Mouse (Mus musculus) limb, embryonic 14.5 days (tissue): ENCODE data around the gene Ogfod1. TPM values are rescaled to one million over a fixed set of nuclear protein-coding genes. Genes with fewer than 3 reads are reported as not detected.
A peak's percentile ranks its signal among the peaks of the same experiment; 100 is the strongest.

ENCODE experiments used
- ATAC-seq: fragments of 200-750 bp; cut with Nextera tagmentation; 2 replicates; pipeline ENCODE4 v1.8.0; 2017; ENCODE audit warnings: low read depth, moderate number of reproducible peaks, moderate TSS enrichment; ENCODE audit not compliant: low FRiP score
- DNase-seq: peaks from one replicate; pipeline ENCODE4 v3.0.0-alpha.2; 2015; ENCODE audit warnings: low spot score
- H3K27ac ChIP-seq: fragments of 300-500 bp; sonication (generic); replicated peaks from 2 replicates; pipeline ENCODE4 v1.5.1; 2014; ENCODE audit warnings: low read depth, mild to moderate bottlenecking, low read length, moderate library complexity, mixed read lengths
- H3K27me3 ChIP-seq: fragments of 300-500 bp; sonication (generic); 2 replicates; pipeline ENCODE4 v1.6.1; 2014; ENCODE audit warnings: low read length, mixed read lengths; ENCODE audit not compliant: control insufficient read depth, insufficient read depth
- H3K36me3 ChIP-seq: fragments of 300-500 bp; sonication (generic); 2 replicates; pipeline ENCODE4 v1.6.1; 2014; ENCODE audit warnings: mild to moderate bottlenecking, low read length, moderate library complexity, mixed read lengths; ENCODE audit not compliant: control insufficient read depth, insufficient read depth
- H3K4me1 ChIP-seq: fragments of 300-500 bp; sonication (generic); 2 replicates; pipeline ENCODE4 v1.6.1; 2014; ENCODE audit warnings: antibody characterized with exemption, low read length, mixed read lengths; ENCODE audit not compliant: control insufficient read depth, insufficient read depth
- H3K4me2 ChIP-seq: fragments of 300-500 bp; sonication (generic); replicated peaks from 2 replicates; pipeline ENCODE4 v1.6.1; 2014; ENCODE audit warnings: low read depth, mild to moderate bottlenecking, low read length, moderate library complexity; ENCODE audit not compliant: severe bottlenecking
- H3K4me3 ChIP-seq: fragments of 300-500 bp; sonication (generic); replicated peaks from 2 replicates; pipeline ENCODE4 v1.5.1; 2014; ENCODE audit warnings: low read length
- H3K9ac ChIP-seq: fragments of 300-500 bp; sonication (generic); 2 replicates; pipeline ENCODE4 v1.6.1; 2014; ENCODE audit warnings: mild to moderate bottlenecking, low read depth, low read length, moderate library complexity; ENCODE audit not compliant: severe bottlenecking
- H3K9me3 ChIP-seq: fragments of 300-500 bp; sonication (generic); 2 replicates; pipeline ENCODE4 v1.6.1; 2016; ENCODE audit warnings: low read length; ENCODE audit not compliant: control insufficient read depth
- POLR2A ChIP-seq: fragments of 200-500 bp; IDR thresholded peaks from 2 replicates; pipeline ENCODE4 v1.8.0; 2012; ENCODE audit warnings: inconsistent platforms, mild to moderate bottlenecking, moderate library complexity, borderline replicate concordance; ENCODE audit not compliant: insufficient read depth, insufficient read length; ENCODE audit errors: extremely low read depth
- whole genome bisulfite sequencing: fragments of 180-500 bp; shearing (Covaris S2); extraction: QIAGEN DNeasy Blood & Tissue Kit; methylation state at CpG from one replicate; pipeline ENCODE4 v1.1.7; 2014; 5-methylcytosine and 5-hydroxymethylcytosine counted together
- polyA plus RNA-seq, 2 experiments: library from polyadenylated mRNA; depleted of rRNA in 1 of 2; stranded (reverse) in 1 of 2; unstranded in 1 of 2; fragments of >200 nt; fragmentation: Nextera tagmentation in 1 of 2; extraction: Ambion mirVana in 1 of 2; gene quantifications; 2 replicates each; pipeline versions ENCODE4 v1.2.1 to v1.2.3; 2012 to 2014

Gene Ogfod1
- polyA plus RNA-seq, 2 experiments, result 13.4 to 18.7 TPM

DNA sequence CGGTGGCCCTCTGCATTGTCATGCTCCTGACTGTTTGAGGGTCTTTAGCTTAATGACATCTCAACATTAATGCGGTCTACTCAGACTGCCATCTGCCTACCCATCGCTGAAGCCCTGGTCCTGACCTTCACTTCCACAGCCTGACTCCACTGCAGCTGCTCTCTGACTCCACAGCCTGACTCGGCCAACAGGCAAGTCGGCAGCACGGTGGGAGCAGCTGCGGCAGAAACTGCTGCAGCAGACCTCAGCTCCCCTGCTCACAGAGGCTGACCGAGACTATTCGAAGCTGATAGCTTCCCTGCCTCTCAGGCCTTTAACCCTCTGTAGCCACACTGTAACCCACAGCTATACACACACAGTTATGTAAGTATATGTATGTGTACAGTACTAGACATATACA lies 51.0 kb downstream of the Ogfod1 start:
- no peak overlapping the region for H3K27ac ChIP-seq
- H3K27me3 ChIP-seq, result no peaks in the 10 kb centered on the region
- H3K4me2 ChIP-seq, result no peak overlapping the region
- H3K36me3 ChIP-seq, result 0 out of 2 replicates have a peak, but pooled peaks cover 7% of the 10 kb centered on the region
- no peak for TF ChIP-seq POLR2A
- 89% methylated on average over 9 of the region's 9 CpGs for WGBS
- ATAC-seq (no peak), DNase-seq (no peak)
- no peak overlapping the region for H3K9ac ChIP-seq
- no peaks in the 10 kb centered on the region for H3K9me3 ChIP-seq
- H3K4me3 ChIP-seq, result no peak overlapping the region
- H3K4me1 ChIP-seq, result no peaks in the 10 kb centered on the region

- Histone ChIP-seq H3K4me3 (no peak overlapping the region), H3K27me3 (no peaks in the 10 kb centered on the region), H3K9me3 (no peaks in the 10 kb centered on the region), H3K27ac (no peak overlapping the region), H3K4me2 (no peak overlapping the region), H3K4me1 (no peaks in the 10 kb centered on the region), H3K9ac (no peak overlapping the region), H3K36me3 (0 out of 2 replicates have a peak, but pooled peaks cover 7% of the 10 kb centered on the region)
- WGBS, result 72% methylated on average over 6 of the region's 6 CpGs
- no peak for ATAC-seq
- no peak for TF ChIP-seq POLR2A
- no peak for DNase-seq
Observed at GRCm38 (mm10) chr8:94089715-94090114, 52.7 kb downstream of the Ogfod1 start.

DNA sequence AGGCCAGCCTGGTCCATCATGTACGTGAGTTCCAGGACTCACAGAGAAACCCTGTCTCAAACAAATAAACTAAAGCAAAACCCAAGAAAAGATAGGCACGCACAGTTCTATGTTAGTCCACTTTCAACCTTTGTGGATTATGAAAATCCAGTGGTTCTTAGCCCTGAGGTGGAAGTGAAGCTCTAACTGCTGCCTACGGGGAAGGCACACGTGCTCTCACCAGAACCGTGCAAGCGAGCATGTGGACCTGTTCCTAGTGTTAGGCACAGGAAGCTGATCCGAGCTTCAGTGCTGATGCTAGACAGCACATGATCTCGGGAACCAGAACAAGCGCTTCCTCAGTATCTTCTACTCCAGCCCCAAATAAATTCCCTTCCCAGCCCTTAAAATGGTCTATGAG lies 55.9 kb downstream of the Ogfod1 start:
- H3K27me3 ChIP-seq, result no peaks in the 10 kb centered on the region
- no peak overlapping the region for H3K9ac ChIP-seq
- ATAC-seq (no peak), DNase-seq (no peak)
- H3K27ac ChIP-seq, result no peak overlapping the region
- no peak overlapping the region for H3K4me3 ChIP-seq
- no peaks in the 10 kb centered on the region for H3K9me3 ChIP-seq
- no peak overlapping the region for H3K4me2 ChIP-seq
- peaks cover 5% of the 10 kb centered on the region; the same call in 1 of the 2 replicates for H3K4me1 ChIP-seq
- 0 out of 2 replicates have a peak, but pooled peaks cover 4% of the 10 kb centered on the region for H3K36me3 ChIP-seq
- 81% methylated on average over 9 of the region's 9 CpGs for WGBS
- no peak for TF ChIP-seq POLR2A

GRCm38 (mm10) chr8:94094281-94094680 lies 57.3 kb downstream of the Ogfod1 start:
- ATAC-seq (no peak), DNase-seq (no peak)
- Histone ChIP-seq H3K4me1 (peaks cover 9% of the 10 kb centered on the region), H3K27ac (no peak overlapping the region), H3K4me2 (no peak overlapping the region), H3K4me3 (no peak overlapping the region), H3K9ac (no peak overlapping the region), H3K36me3 (no peaks in the 10 kb centered on the region), H3K9me3 (no peaks in the 10 kb centered on the region), H3K27me3 (no peaks in the 10 kb centered on the region)
- WGBS, result 81% methylated on average over 6 of the region's 6 CpGs
- TF ChIP-seq POLR2A, result no peak

GRCm38 (mm10) chr8:94098081-94098974 lies 61.3 kb downstream of the Ogfod1 start, which contains the start of gene Bbs2:
TSS of gene Bbs2 (minus strand) at chr8:94098928.
- DNase-seq (peak; percentile 99), ATAC-seq (peak; percentile 100)
- no peaks in the 10 kb centered on the region for H3K36me3 ChIP-seq
- peak within 1 kb of the TSS; percentile 70 for H3K4me2 ChIP-seq
- H3K27ac ChIP-seq, result peak within 1 kb of the TSS; percentile 90
- peak within 1 kb of the TSS; percentile 66 for H3K4me3 ChIP-seq
- peak; percentile 94; the same call in 1 of the 2 replicates for TF ChIP-seq POLR2A
- no peaks in the 10 kb centered on the region for H3K27me3 ChIP-seq
- no peaks in the 10 kb centered on the region for H3K9me3 ChIP-seq
- H3K9ac ChIP-seq, result peak within 1 kb of the TSS; percentile 66
- peaks cover 9% of the 10 kb centered on the region for H3K4me1 ChIP-seq
- WGBS, result 1% methylated on average over 58 of the region's 61 CpGs
